Mouse (Mus musculus) cerebellum, adult 8-10 months (tissue): ENCODE results near the gene Naa30.
"Not testable (repeated sequence)": the region's sequence is repeated elsewhere in the genome, so short reads cannot be mapped to it uniquely, and the experiment has no call there.

Source experiments
- DNase-seq: peaks from one replicate; pipeline ENCODE4 v3.0.0; 2022

The Naa30 gene

GRCm38 (mm10) chr14:49171867-49172581 lies at the start of gene Naa30:
TSS of gene Naa30 (plus strand) at chr14:49172226.
- peak; percentile 93 for DNase-seq

- DNase-seq, result no peak
Measured at GRCm38 (mm10) chr14:49127162-49127779, 44.8 kb upstream of the Naa30 start.

- DNase-seq, result no peak
Measured at GRCm38 (mm10) chr14:49128544-49129263, 43.3 kb upstream of the Naa30 start.

- no peak for DNase-seq
Measured at GRCm38 (mm10) chr14:49132391-49132790, 39.6 kb upstream of the Naa30 start.

GRCm38 (mm10) chr14:49138171-49138570 lies 33.9 kb upstream of the Naa30 start:
- DNase-seq, result no peak

- DNase-seq, result no peak
Measured at GRCm38 (mm10) chr14:49140756-49141155, 31.3 kb upstream of the Naa30 start.

GRCm38 (mm10) chr14:49153801-49154200 lies 18.2 kb upstream of the Naa30 start:
- peak; percentile 59 for DNase-seq

- DNase-seq, result no peak
Measured at GRCm38 (mm10) chr14:49155572-49155971, 16.5 kb upstream of the Naa30 start.

GRCm38 (mm10) chr14:49158143-49158925 lies 13.7 kb upstream of the Naa30 start:
- DNase-seq, result no peak

GRCm38 (mm10) chr14:49171286-49171685 lies 740 bp upstream of the Naa30 start:
- DNase-seq, result no peak

GRCm38 (mm10) chr14:49172582-49172988 lies 559 bp downstream of the Naa30 start:
- peak; percentile 39 for DNase-seq

- DNase-seq, result no peak
Measured at GRCm38 (mm10) chr14:49173290-49174135, 1.5 kb downstream of the Naa30 start.

GRCm38 (mm10) chr14:49179736-49180135 lies 7.7 kb downstream of the Naa30 start:
- DNase-seq, result no peak

- no peak for DNase-seq
Measured at GRCm38 (mm10) chr14:49186270-49186669, 14.2 kb downstream of the Naa30 start.

- DNase-seq, result no peak
Measured at GRCm38 (mm10) chr14:49197031-49197527, 25.1 kb downstream of the Naa30 start.

- no peak for DNase-seq
Measured at GRCm38 (mm10) chr14:49201073-49201778, 29.2 kb downstream of the Naa30 start.

GRCm38 (mm10) chr14:49210215-49210614 lies 38.2 kb downstream of the Naa30 start:
- DNase-seq, result not testable (repeated sequence)

- DNase-seq, result no peak
Measured at GRCm38 (mm10) chr14:49218677-49219076, 46.7 kb downstream of the Naa30 start.

- DNase-seq, result not testable (repeated sequence)
Measured at GRCm38 (mm10) chr14:49219466-49220022, 47.5 kb downstream of the Naa30 start.

GRCm38 (mm10) chr14:49221771-49222170 lies 49.7 kb downstream of the Naa30 start:
- DNase-seq, result no peak

- DNase-seq, result no peak
Measured at GRCm38 (mm10) chr14:49226471-49226870, 54.4 kb downstream of the Naa30 start.
